Mouse (Mus musculus) Patski (cell line): ENCODE results near the gene Herc1. TPM values are rescaled to one million over a fixed set of nuclear protein-coding genes. Genes with fewer than 3 reads are reported as not detected.
A peak's percentile ranks its signal among the peaks of the same experiment; 100 is the strongest.

ENCODE experiments used
- ATAC-seq: fragments of 100-300 bp; one replicate; pipeline ENCODE4 v1.8.0; 2021
- CTCF ChIA-PET: fragments of 350-600 bp; sonication (Branson Sonifier 250); formaldehyde crosslinking; loops from one replicate; lab custom pipeline; 2022; ENCODE audit warnings: inconsistent platforms; lab: Charles Lee
- POLR2A ChIA-PET: fragments of 350-600 bp; sonication (Branson Sonifier 250); formaldehyde crosslinking; loops from one replicate; lab custom pipeline; 2022; ENCODE audit warnings: antibody characterized with exemption, inconsistent platforms; lab: Charles Lee
- DNase-seq: peaks from one replicate; pipeline ENCODE4 v3.0.0-alpha.2; 2011; ENCODE audit warnings: low read depth, low spot score
- H3K27me3 ChIP-seq: fragments of 371-371 bp; one replicate; pipeline ENCODE4 v1.5.1; 2021
- CTCF ChIP-seq: fragments of 100-300 bp; IDR thresholded peaks from one replicate; pipeline ENCODE4 v1.5.1; 2021
- in situ Hi-C: fragments of 300-500 bp; cut with MboI; formaldehyde crosslinking; loops from 3 replicates; pipeline ENCODE4 v1.11.1; 2018; ENCODE audit warnings: low pct_unique_long_range_greater_than_20kb, mixed read lengths
- polyA plus RNA-seq: library from polyadenylated mRNA; unstranded; gene quantifications from one replicate; pipeline ENCODE4 v1.2.3, GENCODE M21; 2021

The Herc1 gene
- 16.2 TPM for polyA plus RNA-seq

DNA sequence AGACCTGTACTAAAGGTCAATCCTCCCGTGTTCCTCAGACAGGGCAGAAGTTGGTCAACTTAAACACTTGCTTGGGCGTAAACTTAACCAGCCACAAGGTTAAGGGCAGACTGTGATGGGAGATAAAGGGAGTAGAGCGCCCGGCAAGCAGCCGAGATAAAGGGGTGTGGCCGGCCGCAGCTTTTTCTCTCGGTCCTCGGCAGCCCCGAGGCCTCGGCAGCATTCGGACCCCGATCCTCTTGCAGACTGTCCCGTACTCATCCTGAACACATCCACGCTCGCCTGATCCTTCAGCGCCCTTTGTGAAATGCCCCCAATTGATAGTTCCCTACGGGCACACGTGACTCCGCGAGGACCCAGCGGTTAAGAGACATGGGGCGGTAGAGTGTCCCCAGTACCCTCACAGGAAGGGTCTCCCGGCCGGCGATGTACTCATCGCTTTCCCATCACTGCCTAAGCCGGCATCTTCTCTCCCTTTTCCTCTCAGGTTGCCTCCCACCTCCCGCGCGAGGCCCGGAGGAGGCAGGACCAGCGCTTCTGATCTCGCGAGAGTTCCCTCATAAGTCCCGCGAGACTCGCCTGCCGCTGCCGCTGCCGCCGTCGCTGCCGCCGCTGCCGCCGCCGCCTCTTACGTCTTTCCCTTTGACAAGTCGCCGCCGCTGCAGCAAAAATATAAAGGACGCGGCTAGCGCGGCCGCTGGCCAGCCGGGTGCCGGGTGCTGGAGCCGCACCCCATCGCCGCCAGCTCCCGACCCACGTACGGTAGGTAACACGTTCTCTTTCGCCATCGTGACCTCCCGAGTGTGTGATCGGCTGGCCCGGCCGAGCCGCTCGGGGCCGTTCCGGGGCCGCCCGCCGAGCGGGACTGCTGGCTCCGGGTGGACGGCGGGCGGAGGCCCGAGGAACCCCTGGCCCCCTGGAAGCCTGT is at the start of gene Herc1:
TSS of gene Herc1 (plus strand) at position 591 of the 928 bp plus-strand sequence.
- no peak for TF ChIP-seq CTCF
- in situ Hi-C loops = no loop called here
- ChIA-PET CTCF (interaction anchor here (1.2 kb wide), 1 partner anchor 13 kb away, joined by 3 read pairs; no protein-coding TSS in a partner anchor), POLR2A (no interaction called here)
- DNase-seq = peak; percentile 63
- peak; percentile 62 for ATAC-seq
- peaks cover 6% of the 10 kb centered on the region for H3K27me3 ChIP-seq

GRCm38 (mm10) chr9:66304320-66305090 is 45.7 kb upstream of the Herc1 start:
- H3K27me3 ChIP-seq = peaks cover 2% of the 10 kb centered on the region
- ChIA-PET CTCF (no interaction called here), POLR2A (no interaction called here)
- in situ Hi-C loops = no loop called here
- TF ChIP-seq CTCF = no peak
- no peak for DNase-seq
- ATAC-seq = no peak

- ChIA-PET POLR2A (no interaction called here), CTCF (no interaction called here)
- in situ Hi-C loops = no loop called here
- DNase-seq (no peak), ATAC-seq (no peak)
- H3K27me3 ChIP-seq = peaks cover 5% of the 10 kb centered on the region
- no peak for TF ChIP-seq CTCF
These were observed 44.8 kb upstream of the Herc1 start for GRCm38 (mm10) chr9:66305121-66306112.

- ATAC-seq = no peak
- in situ Hi-C loops = no loop called here
- DNase-seq = no peak
- ChIA-PET POLR2A (no interaction called here), CTCF (interaction anchor here (1.1 kb wide), 1 partner anchor 10 kb away, joined by 3 read pairs; no protein-coding TSS in a partner anchor)
- no peak for TF ChIP-seq CTCF
- peaks cover 9% of the 10 kb centered on the region for H3K27me3 ChIP-seq
These were observed 43.8 kb upstream of the Herc1 start for GRCm38 (mm10) chr9:66306414-66306813.

DNA sequence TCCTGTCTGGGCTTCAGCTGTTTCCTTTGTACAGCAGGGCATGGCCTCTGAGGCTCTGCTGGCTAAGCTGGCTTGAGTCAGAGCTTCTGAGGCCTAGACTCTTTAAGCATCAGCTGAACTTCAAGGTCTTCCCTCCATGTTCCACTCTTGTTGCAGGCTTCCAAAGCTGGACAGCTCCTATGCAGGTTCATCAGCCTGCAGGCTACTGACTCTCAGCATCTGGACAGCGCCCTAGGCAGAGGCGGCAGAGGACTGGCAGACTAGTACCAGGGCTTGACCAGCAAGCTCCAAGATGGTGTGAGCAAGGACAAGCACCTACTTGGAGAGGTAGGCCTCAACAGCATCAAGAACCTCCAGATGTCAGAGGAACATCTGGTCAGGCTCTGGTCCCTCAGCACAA is 42.9 kb upstream of the Herc1 start:
- POLR2A ChIA-PET = no interaction called here

DNA sequence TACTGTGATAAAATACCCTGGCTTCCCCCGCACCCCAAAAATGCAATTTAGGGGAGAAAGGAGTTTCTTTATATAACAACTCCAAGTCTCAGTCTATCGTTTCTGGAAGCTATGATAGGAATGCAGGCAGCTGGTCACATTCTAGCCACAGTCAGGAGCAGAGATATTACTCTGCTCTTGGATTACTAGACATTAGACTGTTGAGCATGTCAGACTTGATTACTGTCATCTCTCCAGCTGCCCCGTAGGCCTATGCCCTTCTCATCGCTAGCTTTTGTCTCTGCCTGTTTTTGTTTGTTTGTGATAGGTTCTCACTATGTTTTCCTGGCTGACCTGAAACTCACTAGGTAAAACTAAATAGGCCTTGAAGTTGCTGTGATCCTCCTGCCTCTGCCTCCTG is 41.5 kb upstream of the Herc1 start:
- CTCF ChIA-PET = no interaction called here
- ATAC-seq (no peak), DNase-seq (no peak)
- POLR2A ChIA-PET = no interaction called here
- H3K27me3 ChIP-seq = peaks cover 13% of the 10 kb centered on the region
- TF ChIP-seq CTCF = no peak
- in situ Hi-C loops = no loop called here

More for the DNA sequence above, 42.9 kb upstream of the Herc1 start:
- ATAC-seq (peak; percentile 60), DNase-seq (peak; percentile 39)
- CTCF ChIA-PET = interaction anchor here (1.1 kb wide), 1 partner anchor 9 kb away, joined by 3 read pairs; no protein-coding TSS in a partner anchor
- in situ Hi-C loops = no loop called here
- H3K27me3 ChIP-seq = peaks cover 9% of the 10 kb centered on the region
- TF ChIP-seq CTCF = no peak

GRCm38 (mm10) chr9:66311458-66311857 is 38.8 kb upstream of the Herc1 start:
- H3K27me3 ChIP-seq = peaks cover 19% of the 10 kb centered on the region
- TF ChIP-seq CTCF = no peak
- in situ Hi-C loops = no loop called here
- POLR2A ChIA-PET = no interaction called here
- CTCF ChIA-PET = no interaction called here
- DNase-seq = no peak
- no peak for ATAC-seq

DNA sequence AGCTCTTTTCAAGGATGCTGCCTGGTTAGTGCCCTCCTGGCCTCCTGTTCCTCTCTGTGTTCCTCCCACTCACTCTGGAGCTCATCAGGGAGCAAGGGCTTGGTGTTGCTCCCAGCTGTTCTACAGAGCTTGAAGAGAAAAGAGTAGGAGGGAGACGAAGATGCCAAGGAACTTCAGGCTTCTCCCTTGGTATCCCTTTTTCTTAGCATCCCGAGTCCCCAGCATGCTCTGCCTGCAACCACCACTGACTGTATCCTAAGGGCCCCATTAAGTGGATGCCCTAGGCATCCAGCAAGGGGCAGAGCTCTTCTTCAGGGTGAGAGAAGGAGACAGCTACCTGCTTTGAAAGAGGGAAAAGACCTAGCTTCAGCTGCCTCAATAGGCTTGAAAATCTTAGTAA is 33.6 kb upstream of the Herc1 start:
- TF ChIP-seq CTCF = no peak
- ATAC-seq = no peak
- ChIA-PET CTCF (interaction anchor here (1.4 kb wide), 1 partner anchor 10 kb away, joined by 3 read pairs; no protein-coding TSS in a partner anchor), POLR2A (no interaction called here)
- H3K27me3 ChIP-seq = peaks cover 34% of the 10 kb centered on the region
- in situ Hi-C loops = no loop called here
- DNase-seq = no peak

- DNase-seq = peak; percentile 55
- TF ChIP-seq CTCF = no peak
- POLR2A ChIA-PET = interaction anchor here (0.7 to 1.5 kb wide), 2 partner anchors 29 to 61 kb away, joined by 3 read pairs; no protein-coding TSS in a partner anchor
These were observed 28.0 kb upstream of the Herc1 start for GRCm38 (mm10) chr9:66322010-66322931.

More at GRCm38 (mm10) chr9:66322010-66322931, 28.0 kb upstream of the Herc1 start:
- peaks cover 17% of the 10 kb centered on the region for H3K27me3 ChIP-seq
- no peak for ATAC-seq
- in situ Hi-C loops = no loop called here
- CTCF ChIA-PET = interaction anchor here (0.9 to 1.0 kb wide), 3 partner anchors 11 to 25 kb away, joined by 3 to 4 read pairs (median 3); no protein-coding TSS in a partner anchor
